Mouse (Mus musculus) forelimb bud, embryonic 11.5 days (tissue): ENCODE measurements around the gene 2310057M21Rik.

Experiments used
- DNase-seq: peaks from one replicate; pipeline ENCODE4 v3.0.0-alpha.2; 2012; ENCODE audit warnings: low read depth, low spot score

2310057M21Rik gene

GRCm38 (mm10) chr7:131322192-131322591 lies 40.4 kb downstream of the 2310057M21Rik start, which contains the start of gene Cuzd1:
TSS of gene Cuzd1 (minus strand) at chr7:131322292.
- no peak for DNase-seq

- DNase-seq, result no peak
These were observed 44.2 kb downstream of the 2310057M21Rik start for GRCm38 (mm10) chr7:131318340-131318739.

GRCm38 (mm10) chr7:131317587-131317986 lies 45.0 kb downstream of the 2310057M21Rik start:
- peak; percentile 17 for DNase-seq

- no peak for DNase-seq
These were observed 48.1 kb downstream of the 2310057M21Rik start for GRCm38 (mm10) chr7:131314493-131314892.

GRCm38 (mm10) chr7:131306733-131307132 lies 55.8 kb downstream of the 2310057M21Rik start:
- DNase-seq, result no peak

GRCm38 (mm10) chr7:131303340-131303739 lies 59.2 kb downstream of the 2310057M21Rik start:
- no peak for DNase-seq

- DNase-seq, result no peak
These were observed 65.4 kb downstream of the 2310057M21Rik start for GRCm38 (mm10) chr7:131297151-131297550.
